Mouse (Mus musculus) retina, embryonic 14.5 days (tissue): ENCODE data around the gene Mcrs1.
A peak's percentile ranks its signal among the peaks of the same experiment; 100 is the strongest.

Experiments
- DNase-seq: peaks from one replicate; pipeline ENCODE4 v3.0.0-alpha.2; 2015; ENCODE audit warnings: low spot score

The Mcrs1 gene

GRCm38 (mm10) chr15:99205959-99206358 is 45.8 kb downstream of the Mcrs1 start:
- DNase-seq: no peak

- DNase-seq: peak; percentile 59
These were observed 53.0 kb downstream of the Mcrs1 start for GRCm38 (mm10) chr15:99198761-99199160.

DNA sequence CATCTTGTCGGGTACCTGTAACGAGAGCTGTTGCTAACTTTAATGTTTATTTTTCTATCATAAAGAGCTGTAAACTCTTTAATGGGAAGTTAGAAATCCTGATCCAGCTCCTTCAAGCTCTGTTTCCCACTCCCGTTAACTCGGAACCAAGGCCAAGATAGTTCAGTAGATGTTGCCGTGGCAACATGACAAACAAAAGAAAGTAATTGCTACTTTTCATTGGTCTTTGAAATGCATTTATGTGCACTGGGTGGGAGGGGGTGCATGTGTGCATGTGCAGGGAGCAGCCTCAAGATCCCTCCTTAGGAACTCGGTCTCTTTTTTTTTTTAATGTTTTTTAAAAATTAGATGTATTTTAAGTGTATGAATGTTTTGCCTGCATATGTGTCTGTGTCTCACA is 56.7 kb downstream of the Mcrs1 start:
- DNase-seq: no peak

DNA sequence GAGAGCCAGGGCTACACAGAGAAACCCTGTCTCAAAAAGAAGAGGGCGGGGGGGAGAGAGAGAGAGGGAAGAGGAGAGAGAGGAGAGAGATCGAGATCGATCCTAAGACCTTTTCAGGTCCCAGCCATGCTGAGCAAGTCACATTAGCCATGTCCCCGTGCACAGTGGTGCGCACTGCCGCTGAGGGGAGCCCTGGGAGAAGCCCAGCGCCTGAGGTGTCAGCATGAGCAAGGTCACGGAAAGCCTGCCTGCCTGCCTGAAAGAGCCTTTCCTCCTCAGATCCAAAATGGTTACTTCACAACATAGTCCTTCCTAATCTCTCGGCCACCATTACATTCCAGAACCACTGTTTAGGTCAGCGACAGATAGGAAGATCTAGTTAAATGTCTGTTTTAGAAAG is 57.4 kb downstream of the Mcrs1 start:
- no peak for DNase-seq
